Comparison of ENCODE assay signal across 9 mouse cellular contexts in the genomic region with DNA sequence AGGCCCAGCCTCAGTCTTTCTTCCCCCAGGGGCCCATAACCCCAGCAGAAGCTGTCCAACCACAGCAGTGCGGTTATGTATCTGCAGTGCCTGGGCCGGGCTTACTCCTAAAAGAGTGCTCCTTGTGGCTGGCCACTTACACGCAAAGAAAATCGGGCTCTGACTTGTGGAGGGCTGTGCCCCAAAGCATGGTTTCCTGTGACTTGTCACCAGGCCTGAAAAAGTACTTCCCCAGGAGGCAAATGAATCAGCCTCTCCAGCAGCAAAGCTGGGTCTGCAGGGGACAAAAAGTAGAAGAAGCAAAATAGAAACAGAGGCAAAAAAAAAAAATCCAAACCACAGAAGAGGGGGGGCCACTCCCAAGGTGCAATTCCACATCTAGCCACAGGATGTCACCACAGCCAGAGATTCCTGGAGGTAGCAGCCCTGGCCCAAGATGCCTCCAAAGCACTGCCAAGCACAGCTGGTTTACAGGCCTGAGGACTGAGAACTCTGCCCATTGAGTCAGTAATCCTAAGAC. TPM values are rescaled to one million over a fixed set of nuclear protein-coding genes. Genes with fewer than 3 reads are reported as not detected.
DNase-seq lines count a peak whose midpoint lies in the region.
"Had no signal": no experiment of that assay in that cellular context is flagged by ENCODE, and none has a peak within 500 bp of the region (broad histone marks: within the 10 kb centered on the region; RNA-seq: fewer than 3 reads in every experiment).

No protein-coding gene starts in this region.

- WGBS in forebrain, embryonic 10.5 days, result 48% methylated on average over 4 of the region's 4 CpGs
- WGBS in hindbrain, embryonic 10.5 days, result 46% methylated on average over 4 of the region's 4 CpGs

- no peaks in the 10 kb centered on the region; the same call in 1 of the 2 replicates for H3K27me3 ChIP-seq in forebrain, embryonic 10.5 days (ENCODE audit: poor library complexity, severe bottlenecking)
- H3K27me3 ChIP-seq in hindbrain, embryonic 10.5 days (ENCODE audit: insufficient read depth, poor library complexity, severe bottlenecking), result 0 out of 2 replicates have a peak, but pooled peaks cover 1% of the 10 kb centered on the region
- H3K27me3 ChIP-seq: stomach, embryonic 15.5 days had no signal

- H3K27ac ChIP-seq in forebrain, embryonic 10.5 days, result peak overlapping the region; percentile 4; the same call in 1 of the 2 replicates
- peak overlapping the region; percentile 36; the same call in 1 of the 2 replicates for H3K27ac ChIP-seq in hindbrain, embryonic 10.5 days
- H3K27ac ChIP-seq: stomach, embryonic 15.5 days had no signal

- peaks cover 26% of the 10 kb centered on the region for H3K4me1 ChIP-seq in forebrain, embryonic 10.5 days
- peaks cover 17% of the 10 kb centered on the region for H3K4me1 ChIP-seq in hindbrain, embryonic 10.5 days (replicated peaks)

- no peak overlapping the region for H3K4me3 ChIP-seq in forebrain, embryonic 10.5 days
- H3K4me3 ChIP-seq in hindbrain, embryonic 10.5 days, result no peak overlapping the region
- H3K4me3 ChIP-seq: stomach, embryonic 15.5 days had no signal

- DNase-seq in MN1 (ENCODE audit: low spot score), result peak; percentile 85
- peak; percentile 83 for DNase-seq in c-Kit-positive CD71-negative TER-119-negative erythroid progenitor cells, embryonic 14.5 days (ENCODE audit: low read depth)
- peak; percentile 63 for DNase-seq in forebrain, embryonic 10.5 days (ENCODE audit: extremely low spot score, low spot score)
- peak; percentile 66 for DNase-seq in hindbrain, embryonic 10.5 days (ENCODE audit: low spot score)
- peak; percentile 75 for DNase-seq in layer of hippocampus, postnatal 14 days (ENCODE audit: low spot score in 2 of 2)
- DNase-seq in lung, postnatal 36 days, result peak; percentile 87
- DNase-seq in retina, postnatal 7 days (ENCODE audit: low read depth, low spot score), result peak; percentile 59
- peak; percentile 38 for DNase-seq in yolk sac, embryonic 10.5 days (ENCODE audit: low spot score)

- no peaks in the 10 kb centered on the region for H3K9me3 ChIP-seq in forebrain, embryonic 10.5 days
- no peaks in the 10 kb centered on the region for H3K9me3 ChIP-seq in hindbrain, embryonic 10.5 days
- H3K9me3 ChIP-seq: stomach, embryonic 15.5 days had no signal

- no peaks in the 10 kb centered on the region for H3K36me3 ChIP-seq in forebrain, embryonic 10.5 days (replicated peaks)
- H3K36me3 ChIP-seq in hindbrain, embryonic 10.5 days, result no peaks in the 10 kb centered on the region
- H3K36me3 ChIP-seq: stomach, embryonic 15.5 days had no signal

RNA-seq across cellular contexts. Expression of a gene that starts 18.9 kb away (rescaled TPM):
- 132 and 135 TPM in 2 replicates for polyA plus RNA-seq in forebrain, embryonic 10.5 days (2016; fragmentation: Nextera tagmentation; extraction: Ambion mirVana)
- 75.7 and 110 TPM in 2 replicates for polyA plus RNA-seq in hindbrain, embryonic 10.5 days (2016; fragmentation: Nextera tagmentation; extraction: Ambion mirVana)
- 1 to 10 TPM; 3.3 to 5.8 TPM for total RNA-seq in layer of hippocampus, postnatal 14 days (2021)

RNA-seq across cellular contexts. Expression of a gene that starts 51.1 kb away (rescaled TPM):
- 1,247 and 1,263 TPM in 2 replicates for polyA plus RNA-seq in forebrain, embryonic 10.5 days (2016; fragmentation: Nextera tagmentation; extraction: Ambion mirVana)
- 1,078 and 1,182 TPM in 2 replicates for polyA plus RNA-seq in hindbrain, embryonic 10.5 days (2016; fragmentation: Nextera tagmentation; extraction: Ambion mirVana)
- 1,000 to 10,000 TPM; 1,323 to 1,423 TPM for total RNA-seq in layer of hippocampus, postnatal 14 days (2021)
